Mouse (Mus musculus): ENCODE measurements around the gene Dnajb13.

Gene Dnajb13

DNA sequence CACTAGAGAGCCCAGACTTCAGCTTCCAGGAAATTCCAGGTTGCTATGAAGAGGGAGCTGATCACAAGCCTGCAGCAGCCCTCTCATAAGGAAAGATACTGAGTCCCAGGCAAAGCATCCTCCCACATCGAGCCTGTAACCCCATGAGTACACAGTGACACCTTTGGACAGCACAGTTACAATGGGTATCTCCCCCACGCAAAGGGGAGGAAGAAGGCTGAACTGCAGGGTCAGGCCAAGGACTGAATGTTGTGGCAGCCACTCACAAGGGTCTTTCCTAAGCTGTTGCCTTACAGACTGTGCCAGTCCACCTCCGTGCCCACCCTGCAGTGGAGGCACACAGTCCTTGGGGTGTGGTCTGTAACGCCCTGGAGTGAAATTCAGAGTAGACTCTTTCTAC, 8.3 kb downstream of the Dnajb13 start:
- no peak for DNase-seq

DNA sequence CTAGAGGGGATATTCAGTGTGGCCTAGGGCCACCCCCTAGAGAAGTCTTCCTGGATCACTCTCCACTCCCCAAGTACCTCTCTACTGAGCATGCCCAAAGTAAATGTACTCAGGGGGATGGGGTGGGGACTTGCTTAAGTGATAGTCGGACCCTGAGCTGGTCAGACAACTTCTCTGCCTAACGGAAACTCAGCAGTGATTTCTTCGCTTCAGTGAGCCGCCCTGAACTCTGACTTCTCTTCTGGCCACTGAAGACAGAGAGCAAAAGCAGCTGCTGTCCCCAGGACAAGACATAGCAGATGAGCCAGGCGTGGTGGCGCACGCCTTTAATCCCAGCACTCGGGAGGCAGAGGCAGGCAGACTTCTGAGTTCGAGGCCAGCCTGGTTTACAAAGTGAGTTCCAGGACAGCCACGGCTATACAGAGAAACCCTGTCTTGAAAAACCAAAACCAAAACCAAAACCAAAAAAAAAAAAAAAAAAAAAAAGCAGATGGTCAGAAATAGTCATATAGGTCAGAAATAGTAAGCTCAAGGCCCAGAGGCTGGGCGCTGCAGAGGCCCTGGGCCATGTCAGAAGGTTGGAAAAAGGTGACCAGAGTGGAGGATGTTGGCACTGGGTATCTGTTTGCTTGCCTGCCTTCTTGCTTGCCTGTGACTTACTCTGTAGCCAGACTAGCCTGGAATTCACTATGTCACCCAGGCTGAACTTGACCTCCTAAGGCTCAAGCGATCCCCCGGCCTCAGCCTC, 9.8 kb downstream of the Dnajb13 start:
- no peak for DNase-seq

DNA sequence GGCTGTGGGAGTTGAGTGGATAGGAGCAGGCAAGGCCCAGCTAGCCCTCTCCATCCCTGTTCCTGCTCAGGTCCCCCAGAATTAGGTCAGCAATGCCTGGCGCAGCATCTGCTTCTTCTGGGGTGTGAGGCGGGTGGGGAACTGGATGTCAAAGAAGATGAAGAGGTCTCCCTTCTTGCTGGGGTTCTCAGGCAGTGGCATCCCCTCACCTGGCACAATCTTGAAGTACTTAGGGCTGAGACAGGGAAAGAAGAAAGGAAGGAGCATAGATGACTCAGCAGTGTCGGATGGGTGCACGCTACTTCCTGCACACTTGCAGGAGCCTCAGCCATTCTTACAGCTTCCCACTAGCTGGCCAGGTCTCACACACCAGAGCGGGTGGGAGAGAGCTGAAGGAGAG, 11.7 kb downstream of the Dnajb13 start:
- DNase-seq, result peak; percentile 30

DNA sequence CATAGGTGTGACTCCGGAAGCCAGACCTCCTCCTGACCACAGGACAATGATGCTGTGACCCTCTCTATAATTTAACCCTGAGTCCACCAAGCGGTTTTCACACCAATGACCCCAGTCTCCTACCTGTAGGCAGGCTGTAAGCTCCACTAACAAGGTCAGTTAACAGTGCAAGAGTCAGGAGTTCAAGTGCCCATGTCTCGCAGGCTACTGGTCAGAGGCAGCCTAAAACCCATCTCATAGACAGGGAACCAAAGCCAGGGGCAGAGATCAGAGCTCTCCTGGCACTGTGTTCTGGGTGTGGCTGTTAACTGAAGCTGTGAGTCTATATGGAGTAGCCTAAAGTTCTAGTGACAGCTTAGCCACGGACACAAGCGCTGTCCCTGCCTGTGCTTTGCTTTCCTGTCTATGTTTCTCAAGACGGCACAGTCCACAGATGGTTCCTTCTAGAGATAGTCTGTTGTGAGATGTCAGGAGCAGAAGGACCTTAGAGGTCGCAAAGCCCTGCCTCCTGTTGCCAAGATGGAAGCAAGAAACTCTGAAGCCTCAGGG, 12.3 kb downstream of the Dnajb13 start:
- DNase-seq, result peak; percentile 69

DNA sequence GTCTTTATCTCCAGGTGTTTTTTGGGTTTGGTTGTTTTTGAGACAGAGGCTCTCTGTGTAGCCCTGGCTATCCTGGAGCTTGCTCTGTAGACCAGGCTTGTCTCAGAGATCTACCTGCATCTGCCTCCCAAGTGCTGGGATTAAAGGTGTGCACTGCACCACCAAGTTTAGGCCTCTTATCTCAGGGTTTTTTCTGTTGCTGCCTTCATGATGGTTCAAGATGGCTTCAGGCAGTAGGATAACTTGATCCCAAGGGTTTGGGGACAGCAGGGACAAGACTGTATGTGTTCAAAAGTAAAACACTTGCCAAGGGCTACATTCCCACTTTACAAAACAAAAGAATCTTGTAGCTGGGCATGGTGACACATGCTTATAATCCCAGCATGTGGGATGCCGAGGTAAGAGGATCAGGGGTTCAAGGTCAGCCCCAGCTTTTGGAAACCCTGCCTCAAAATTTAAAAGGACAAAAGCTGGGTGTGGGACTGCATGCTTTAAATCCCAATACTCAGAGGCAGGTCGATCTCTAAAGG, 12.9 kb downstream of the Dnajb13 start:
- peak; percentile 41 for DNase-seq

DNA sequence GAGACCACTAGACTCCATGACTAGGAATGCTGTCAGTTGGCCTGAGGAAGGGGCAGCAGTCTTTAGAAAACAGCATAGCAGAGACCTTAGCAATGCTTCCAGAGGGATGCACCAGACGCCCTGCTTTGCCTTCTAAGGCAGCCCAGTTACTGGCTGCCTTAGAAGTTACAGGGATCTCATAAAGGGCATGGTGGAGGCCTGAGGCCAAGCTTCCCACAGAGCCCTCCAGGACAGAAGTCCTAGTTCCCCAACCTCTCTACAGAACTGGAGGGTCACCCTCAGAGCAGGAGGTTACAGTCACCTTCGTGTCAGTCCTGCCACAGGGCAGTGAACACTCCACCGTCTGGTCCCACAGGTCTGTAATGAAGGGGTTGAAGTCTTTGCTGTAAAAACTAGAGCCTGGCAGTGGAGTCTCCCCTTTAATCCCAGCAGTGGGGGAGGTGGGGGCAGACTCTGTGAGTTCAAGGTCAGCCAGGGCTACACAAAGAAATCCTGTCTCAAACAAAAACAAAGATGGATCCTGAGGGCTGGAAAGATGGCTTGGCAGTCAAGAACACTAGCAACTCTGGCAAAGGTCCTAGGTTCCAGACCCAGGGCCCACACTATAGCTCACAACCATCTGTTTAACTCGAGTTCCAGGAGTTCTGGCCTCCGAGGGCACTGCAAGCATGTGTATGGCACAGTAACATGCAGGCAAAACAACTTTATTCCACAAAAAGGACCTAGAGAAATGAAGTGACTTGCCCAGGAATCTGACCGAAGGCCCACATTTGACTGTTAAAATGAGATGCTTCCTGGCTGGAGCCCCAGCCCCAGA, 13.5 kb downstream of the Dnajb13 start:
- DNase-seq, result peak; percentile 44

DNA sequence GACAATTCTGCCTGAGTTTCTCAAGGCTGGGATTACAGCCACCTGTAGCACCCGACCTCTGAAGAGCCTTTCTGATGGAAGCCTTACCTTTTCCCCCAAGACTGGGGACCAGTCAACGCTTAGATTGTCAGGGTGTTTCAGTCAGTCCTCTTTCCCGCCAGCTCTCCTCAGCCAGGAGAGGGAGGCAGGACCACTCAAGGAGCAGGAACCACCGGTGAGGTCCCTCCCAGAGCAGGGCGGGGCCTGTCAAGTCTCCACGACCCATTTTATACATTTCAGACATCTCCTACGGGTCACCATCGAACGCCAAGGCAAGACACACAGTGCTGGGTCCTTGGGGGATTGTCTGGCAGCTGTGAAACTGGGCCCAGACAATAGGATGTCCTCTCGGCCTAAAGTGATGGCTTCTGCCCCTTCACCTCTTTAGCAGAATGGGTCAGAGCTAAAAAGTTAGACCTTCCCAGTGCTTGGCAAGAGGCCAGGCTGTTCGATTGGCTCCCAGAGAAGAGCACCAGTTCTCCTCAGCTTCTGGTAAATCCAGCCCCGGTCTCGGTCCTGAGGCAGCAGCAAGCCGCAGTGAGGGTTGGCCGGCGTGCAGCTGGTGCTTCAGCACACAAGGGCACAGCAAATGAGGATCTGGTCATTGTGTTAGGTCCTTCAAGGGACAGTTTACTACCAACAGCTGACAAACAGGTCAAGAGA, 14.3 kb downstream of the Dnajb13 start:
- peak; percentile 62 for DNase-seq

DNA sequence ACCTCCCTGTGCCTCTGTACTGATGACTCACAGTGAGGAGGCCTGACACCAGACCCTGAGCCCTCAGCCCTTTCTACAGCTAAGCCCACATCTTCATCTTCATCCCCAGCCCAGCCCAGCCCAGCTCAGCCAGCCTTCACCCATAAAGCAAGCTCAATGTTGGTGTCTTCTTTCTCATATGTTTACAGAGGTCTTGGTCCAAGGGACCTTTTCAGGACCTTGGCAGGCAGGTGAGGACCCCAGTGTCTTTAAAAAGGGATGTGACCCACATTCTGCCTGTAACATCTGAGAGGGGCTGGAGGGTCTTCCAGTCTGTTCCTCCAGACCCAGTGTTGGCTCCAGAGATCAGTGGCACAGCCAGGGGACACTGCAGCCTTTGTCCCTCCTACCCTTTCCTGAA, 15.3 kb downstream of the Dnajb13 start:
- no peak for DNase-seq

DNA sequence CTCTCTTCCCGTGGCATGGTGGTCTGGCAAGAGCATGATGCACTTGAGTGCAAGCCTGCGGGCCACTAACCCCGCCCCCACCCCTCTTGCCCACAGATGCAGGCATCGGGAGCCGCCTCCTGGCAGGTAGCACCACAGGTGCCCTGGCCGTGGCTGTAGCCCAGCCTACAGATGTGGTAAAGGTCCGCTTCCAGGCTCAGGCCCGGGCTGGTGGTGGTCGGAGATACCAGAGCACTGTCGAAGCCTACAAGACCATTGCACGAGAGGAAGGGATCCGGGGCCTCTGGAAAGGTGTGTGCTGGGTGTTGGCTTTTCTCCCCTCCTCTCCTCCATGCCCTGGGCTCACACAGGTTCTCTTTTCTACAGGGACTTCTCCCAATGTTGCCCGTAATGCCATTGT, 16.8 kb downstream of the Dnajb13 start:
- no peak for DNase-seq

DNA sequence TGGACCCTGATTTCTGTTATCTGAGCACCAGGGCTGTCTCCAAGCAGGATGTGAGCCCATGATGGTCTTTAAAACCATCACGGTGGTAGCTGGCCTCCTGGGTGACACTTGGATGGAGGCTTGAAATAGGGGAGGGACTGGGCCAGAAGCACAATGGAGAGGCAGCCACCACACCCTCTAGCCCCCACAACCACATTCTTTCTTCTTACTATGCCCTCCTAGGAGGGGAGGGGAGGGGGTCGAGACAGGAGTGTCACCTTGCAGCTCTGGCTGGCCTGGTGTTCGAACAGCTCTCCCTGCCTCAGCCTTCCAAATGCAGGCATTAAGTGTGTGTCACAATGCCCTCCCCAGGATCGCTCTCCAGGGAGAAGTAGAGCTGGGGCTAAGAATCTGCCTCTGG, 17.4 kb downstream of the Dnajb13 start:
- DNase-seq, result no peak

DNA sequence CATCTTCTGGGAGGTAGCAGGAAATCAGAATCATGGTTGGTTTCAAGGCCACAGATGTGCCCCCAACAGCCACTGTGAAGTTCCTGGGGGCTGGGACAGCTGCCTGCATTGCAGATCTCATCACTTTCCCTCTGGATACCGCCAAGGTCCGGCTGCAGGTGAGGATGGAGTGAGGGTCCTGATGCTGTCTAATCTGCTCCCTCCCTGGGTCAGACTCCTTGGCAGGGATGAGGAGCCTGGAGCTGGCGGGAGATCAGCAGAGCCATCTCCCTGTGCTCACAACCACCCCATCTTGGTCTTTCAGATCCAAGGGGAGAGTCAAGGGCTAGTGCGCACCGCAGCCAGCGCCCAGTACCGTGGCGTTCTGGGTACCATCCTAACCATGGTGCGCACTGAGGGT, 18.0 kb downstream of the Dnajb13 start:
- no peak for DNase-seq

DNA sequence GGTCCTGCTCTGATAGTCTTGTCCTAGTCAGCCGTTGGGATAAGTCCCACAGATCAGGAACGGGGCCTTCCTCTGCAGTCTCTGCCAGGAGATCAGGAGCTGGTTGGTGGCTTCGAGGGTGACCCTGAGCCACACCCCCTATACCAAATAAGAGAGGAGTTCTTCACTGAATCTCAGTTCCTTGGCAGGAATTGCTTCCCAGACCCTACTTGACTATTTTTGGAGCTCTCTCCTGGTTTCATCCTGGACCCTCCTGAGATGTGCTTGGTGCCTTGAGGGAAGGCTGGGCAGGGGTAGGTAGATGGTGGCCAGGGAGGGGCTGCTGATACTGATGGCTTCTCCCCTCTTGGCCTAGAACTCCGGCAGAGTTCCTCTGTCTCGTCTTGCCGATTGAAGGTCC, 18.4 kb downstream of the Dnajb13 start:
- DNase-seq, result no peak

DNA sequence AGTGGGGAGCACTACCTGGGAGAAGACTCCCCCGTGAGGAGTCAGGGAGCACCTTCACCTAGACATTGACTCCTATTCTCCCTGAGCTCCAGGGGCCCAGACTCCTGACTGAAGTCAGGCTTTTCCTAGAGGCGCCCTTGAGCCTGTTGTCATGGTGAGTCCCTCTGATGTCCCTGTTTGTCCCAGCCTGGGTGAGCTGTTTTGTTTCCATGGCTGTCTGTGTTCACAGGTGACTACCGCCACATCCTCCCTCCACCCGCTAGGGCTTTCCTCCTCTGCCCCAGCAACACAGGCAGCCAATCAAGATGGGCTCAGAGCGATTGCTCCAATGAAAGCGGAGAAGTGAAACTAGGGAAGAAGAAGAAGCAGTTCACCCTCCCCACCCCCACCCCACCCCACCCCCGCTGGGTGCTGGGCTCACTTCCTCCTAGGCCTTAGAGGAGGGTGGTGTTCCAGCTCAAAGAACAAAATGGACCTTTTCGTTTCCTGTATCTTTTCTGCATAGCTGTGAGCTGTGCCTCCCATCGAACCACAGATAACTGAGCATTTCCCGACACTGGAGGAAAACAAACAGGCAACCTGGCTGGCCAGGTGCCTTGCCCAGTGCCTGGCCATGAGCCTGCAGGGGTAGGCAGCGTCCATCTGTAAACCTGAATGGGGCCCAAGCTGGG, 19.0 kb downstream of the Dnajb13 start:
- DNase-seq, result peak; percentile 94

DNA sequence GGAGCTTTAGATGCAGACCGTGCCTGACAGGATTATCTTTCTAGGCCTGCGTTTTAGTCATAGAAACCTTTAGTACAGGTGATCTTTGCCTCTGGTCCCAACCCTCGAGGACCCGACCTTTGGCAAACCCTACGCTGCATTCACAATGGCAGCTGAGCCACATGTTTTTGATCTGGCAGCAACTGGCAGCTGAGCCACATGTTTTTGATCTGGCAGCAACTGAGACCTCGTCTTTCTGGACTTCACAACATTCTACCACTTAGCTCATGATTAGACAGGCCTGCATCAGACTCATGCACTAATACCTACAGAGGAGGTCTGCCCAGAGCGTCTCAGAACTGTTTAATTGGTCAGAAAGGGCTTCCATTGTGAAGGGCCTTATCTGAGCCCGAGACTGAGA, 19.7 kb downstream of the Dnajb13 start:
- peak; percentile 34 for DNase-seq

DNA sequence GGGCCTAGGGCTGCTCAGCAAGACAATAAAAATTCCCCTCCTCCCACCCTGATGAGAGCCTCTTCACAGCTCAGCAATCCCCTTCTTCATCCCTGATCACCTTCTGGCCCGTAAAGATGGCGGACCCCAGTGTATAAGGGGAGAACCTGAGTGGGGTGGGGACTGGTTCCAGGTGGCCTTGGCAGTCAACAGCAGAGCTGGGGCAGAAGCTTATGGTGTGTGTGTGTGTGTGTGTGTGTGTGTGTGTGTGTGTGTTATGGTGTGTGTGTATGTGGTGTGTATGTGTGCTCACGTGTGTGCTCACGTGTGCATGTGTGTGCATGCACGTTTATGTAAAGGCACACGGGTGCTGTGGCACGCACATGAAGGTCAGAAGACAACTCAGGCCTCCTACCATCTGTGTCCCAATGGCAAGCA, 20.3 kb downstream of the Dnajb13 start:
- DNase-seq, result peak; percentile 35

DNA sequence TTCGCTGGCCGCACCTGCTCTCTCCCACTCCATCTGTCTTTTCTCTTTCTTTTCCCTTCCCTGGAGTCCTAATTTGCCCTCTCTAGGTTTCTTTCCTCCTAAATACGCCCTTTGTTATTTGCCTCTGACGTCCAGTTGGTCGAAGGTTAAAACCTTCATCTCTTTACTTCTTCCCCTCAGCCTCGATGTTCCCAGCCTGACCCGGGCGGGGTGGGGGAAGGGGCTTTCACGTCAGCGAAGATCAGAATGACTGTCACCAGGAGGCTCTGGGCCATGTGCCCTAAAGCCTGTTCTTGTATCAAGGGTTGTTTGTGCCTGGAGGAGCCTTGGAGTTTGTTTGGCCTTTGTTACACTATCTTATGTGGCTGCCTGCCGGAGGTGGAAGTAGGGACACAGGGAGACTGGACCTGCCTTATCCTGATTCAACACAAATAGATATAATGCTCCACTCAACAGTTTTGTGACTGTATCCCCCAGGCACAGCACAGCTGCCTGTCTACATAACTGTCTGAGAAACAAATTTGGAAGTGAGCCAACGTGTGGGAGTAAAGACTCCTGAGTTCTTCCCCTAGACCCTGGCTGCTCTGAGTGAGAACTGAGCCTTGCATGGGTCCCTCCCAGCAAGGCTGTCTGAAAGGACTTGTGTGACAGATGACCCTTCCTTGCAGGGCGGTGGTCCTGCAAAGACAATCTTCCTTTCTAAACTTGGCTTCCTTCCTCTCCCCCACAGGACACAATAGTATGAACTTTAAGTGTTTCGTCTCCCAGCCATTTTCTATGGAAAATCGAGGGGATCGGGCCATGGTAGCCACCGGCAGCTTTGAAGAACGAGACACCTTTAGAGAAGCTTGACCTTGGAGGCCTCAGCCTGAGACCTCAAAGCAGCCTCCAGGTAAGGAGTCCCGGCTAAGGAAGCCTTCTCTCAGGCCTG, 21.0 kb downstream of the Dnajb13 start:
- DNase-seq, result peak; percentile 85

DNA sequence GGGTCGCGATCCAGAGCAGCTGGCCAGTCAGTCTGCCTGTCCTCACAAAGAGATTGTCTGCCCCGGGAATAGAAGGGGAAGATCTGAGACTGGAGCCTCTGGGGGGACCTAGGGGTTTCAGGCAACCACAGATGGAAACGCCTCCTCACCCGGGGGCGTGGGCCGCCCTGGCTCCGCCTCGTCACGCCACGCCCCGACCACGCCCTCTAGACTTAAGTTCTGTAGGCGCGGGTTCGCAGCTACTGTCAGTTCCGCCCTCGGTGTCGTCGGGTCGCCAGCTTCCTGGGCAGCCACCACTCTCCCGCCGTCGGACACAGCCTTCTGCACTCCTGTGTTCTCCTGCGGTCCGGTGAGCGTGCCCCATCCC, 21.7 kb downstream of the Dnajb13 start, which contains the start of gene Ucp2:
Gene Ucp2 (plus strand): TSS at position 221 of the 367 bp plus-strand sequence.
- peak; percentile 97 for DNase-seq

DNA sequence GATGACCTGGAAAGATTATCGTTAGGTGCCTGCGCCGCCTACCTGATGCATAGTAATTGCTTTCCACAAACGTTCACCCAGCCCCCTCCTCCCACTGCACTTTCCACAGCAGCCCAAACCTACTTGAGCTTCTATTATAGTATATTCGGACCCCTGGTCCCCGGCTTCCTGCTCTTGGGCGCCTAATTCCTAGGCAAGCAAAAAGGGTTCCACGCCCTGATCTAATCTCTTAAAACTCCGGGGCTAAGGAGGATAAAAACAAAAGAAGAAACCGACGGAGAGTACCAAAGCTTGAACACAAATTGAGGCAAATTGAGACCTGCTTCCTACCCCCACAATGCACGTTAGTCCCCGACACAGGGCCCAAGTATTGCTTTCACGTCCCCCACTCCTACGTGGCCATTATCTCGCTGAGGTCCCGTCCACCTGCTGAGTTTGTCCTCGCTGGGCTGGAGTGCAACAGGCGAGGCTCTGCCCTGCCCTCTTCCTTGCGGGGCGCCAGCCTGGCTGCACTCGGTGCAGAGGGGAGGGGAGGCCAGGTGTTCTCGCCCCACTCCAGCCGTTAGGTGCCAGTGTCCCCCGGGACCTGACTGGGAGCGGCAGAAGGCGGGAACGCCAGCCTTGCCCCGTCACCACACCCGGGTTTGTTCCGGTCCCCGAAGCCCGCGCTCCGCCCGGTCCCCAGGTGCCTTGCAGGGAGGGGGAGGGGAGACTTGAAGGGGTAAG, 22.2 kb downstream of the Dnajb13 start:
- DNase-seq, result peak; percentile 73

DNA sequence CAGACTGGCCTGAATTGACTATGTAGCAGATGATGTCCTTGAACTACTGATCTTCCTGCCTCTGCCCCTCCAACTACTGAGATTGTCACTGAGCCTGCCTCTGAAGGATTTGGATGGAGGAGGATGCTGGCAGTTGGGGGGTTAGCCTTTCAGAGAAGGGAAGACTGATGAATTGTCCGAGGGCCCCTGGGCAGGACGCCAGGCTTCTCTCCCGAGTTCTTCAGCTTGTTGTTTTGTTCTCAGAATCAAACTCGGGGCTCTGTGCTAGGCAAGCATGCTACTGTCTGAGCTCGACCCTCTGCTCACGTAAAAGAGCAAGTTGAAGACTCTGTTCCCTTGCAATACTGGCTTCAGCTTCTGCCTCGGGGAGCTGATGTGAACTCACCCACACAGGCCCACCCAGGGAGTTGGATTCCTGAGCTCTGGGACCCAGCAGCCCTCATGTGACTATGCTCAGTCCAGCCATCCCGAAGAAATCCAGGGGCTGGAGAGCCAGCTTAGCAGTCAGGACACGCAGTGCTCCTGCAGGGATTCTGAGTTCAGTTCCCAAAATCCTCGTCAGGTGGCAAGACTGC, 26.2 kb downstream of the Dnajb13 start:
- DNase-seq, result no peak

DNA sequence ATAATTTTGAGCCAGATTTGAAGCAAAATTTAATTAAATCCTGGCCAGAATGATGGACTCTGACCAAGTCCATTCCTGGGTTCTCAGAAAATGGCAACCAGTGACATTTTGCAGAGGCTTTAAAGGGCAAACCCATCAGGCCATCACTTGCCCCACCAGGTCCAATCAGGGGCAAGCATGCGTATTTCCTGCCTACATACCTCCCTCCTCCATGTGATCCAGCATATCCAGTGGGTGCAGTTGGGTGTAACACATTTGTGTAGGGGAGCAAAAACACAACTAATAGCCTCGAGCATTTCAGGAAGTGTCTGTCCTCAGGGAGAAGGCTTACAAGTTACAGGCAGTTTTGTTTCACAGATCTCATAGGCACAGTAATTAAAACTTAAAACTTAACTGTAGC, 27.5 kb downstream of the Dnajb13 start:
- DNase-seq, result no peak
